Mouse (Mus musculus) intestine, embryonic 15.5 days (tissue): ENCODE measurements around the gene Fam210b. TPM values are rescaled to one million over a fixed set of nuclear protein-coding genes. Genes with fewer than 3 reads are reported as not detected.
A peak's percentile ranks its signal among the peaks of the same experiment; 100 is the strongest.

Experiments used
- ATAC-seq: fragments of 200-750 bp; cut with Nextera tagmentation; 2 replicates; pipeline ENCODE4 v1.8.0; 2017; ENCODE audit warnings: moderate TSS enrichment, moderate library complexity
- H3K27ac ChIP-seq: fragments of 300-500 bp; sonication (generic); 2 replicates; pipeline ENCODE4 v1.5.1; 2015; ENCODE audit warnings: mild to moderate bottlenecking, inconsistent platforms
- H3K27me3 ChIP-seq: fragments of 300-500 bp; sonication (generic); replicated peaks from 2 replicates; pipeline ENCODE4 v1.6.1; 2015; ENCODE audit warnings: inconsistent platforms
- H3K36me3 ChIP-seq: fragments of 300-500 bp; sonication (generic); 2 replicates; pipeline ENCODE4 v1.6.1; 2015; ENCODE audit warnings: inconsistent platforms
- H3K4me1 ChIP-seq: fragments of 300-500 bp; sonication (generic); replicated peaks from 2 replicates; pipeline ENCODE4 v1.6.1; 2015; ENCODE audit warnings: inconsistent platforms
- H3K4me2 ChIP-seq: fragments of 300-500 bp; sonication (generic); replicated peaks from 2 replicates; pipeline ENCODE4 v1.6.1; 2015; ENCODE audit warnings: mild to moderate bottlenecking, inconsistent platforms
- H3K4me3 ChIP-seq: fragments of 300-500 bp; sonication (generic); replicated peaks from 2 replicates; pipeline ENCODE4 v1.5.1; 2015; ENCODE audit warnings: inconsistent platforms
- H3K9ac ChIP-seq: fragments of 300-500 bp; sonication (generic); 2 replicates; pipeline ENCODE4 v1.6.1; 2015; ENCODE audit warnings: inconsistent platforms
- H3K9me3 ChIP-seq: fragments of 300-500 bp; sonication (generic); 2 replicates; pipeline ENCODE4 v1.6.1; 2016; ENCODE audit warnings: inconsistent platforms
- WGBS: fragments of 180-500 bp; shearing (Covaris S2); methylation state at CpG from one replicate; pipeline ENCODE4 v1.1.7; 2015; 5-methylcytosine and 5-hydroxymethylcytosine counted together
- polyA plus RNA-seq: library from polyadenylated mRNA; unstranded; fragments of >200 nt; fragmentation: Nextera tagmentation; extraction: Ambion mirVana; gene quantifications from 2 replicates; pipeline ENCODE4 v1.2.1, GENCODE M21; 2015

Gene Fam210b
- polyA plus RNA-seq, 1 experiment from 2014 or later, result 14.5 TPM

GRCm38 (mm10) chr2:172338206-172338942 lies 7.0 kb upstream of the Fam210b start:
- WGBS, result 87% methylated on average over 19 of the region's 19 CpGs

DNA sequence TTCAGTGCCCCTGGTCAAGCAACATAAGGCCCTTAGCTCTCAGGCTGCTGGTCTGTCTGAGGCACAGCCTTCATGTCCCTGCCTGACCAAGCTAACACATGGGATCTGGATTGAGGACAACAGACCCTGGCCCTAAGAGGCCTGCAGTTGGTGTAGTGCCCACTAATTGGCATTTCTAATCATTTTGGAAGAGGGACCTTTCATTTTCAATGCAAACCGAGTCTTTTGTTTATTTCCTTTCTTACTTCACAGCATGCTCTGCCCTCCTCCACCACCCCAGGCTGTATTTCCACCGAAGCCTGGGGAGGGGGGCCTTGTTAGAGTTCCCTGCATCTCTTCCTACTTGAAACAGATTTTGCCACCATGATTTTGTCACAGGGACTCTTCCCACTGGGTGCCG lies 4.4 kb upstream of the Fam210b start:
- Histone ChIP-seq H3K9me3 (no peaks in the 10 kb centered on the region), H3K4me1 (peaks cover 5% of the 10 kb centered on the region; the same call in 1 of the 2 replicates), H3K4me3 (no peak overlapping the region), H3K4me2 (no peak overlapping the region), H3K27ac (no peak overlapping the region), H3K9ac (no peak overlapping the region), H3K36me3 (no peaks in the 10 kb centered on the region), H3K27me3 (no peaks in the 10 kb centered on the region)
- WGBS, result 59% methylated on average over 3 of the region's 3 CpGs
- ATAC-seq, result no peak

More at GRCm38 (mm10) chr2:172338206-172338942, 7.0 kb upstream of the Fam210b start:
- Histone ChIP-seq H3K36me3 (no peaks in the 10 kb centered on the region), H3K9me3 (no peaks in the 10 kb centered on the region), H3K27me3 (no peaks in the 10 kb centered on the region), H3K27ac (no peak overlapping the region), H3K9ac (no peak overlapping the region), H3K4me2 (no peak overlapping the region), H3K4me3 (no peak overlapping the region), H3K4me1 (no peaks in the 10 kb centered on the region)
- no peak for ATAC-seq

GRCm38 (mm10) chr2:172341606-172342005 lies 3.8 kb upstream of the Fam210b start:
- Histone ChIP-seq H3K4me3 (no peak overlapping the region), H3K9me3 (no peaks in the 10 kb centered on the region), H3K9ac (no peak overlapping the region), H3K36me3 (no peaks in the 10 kb centered on the region), H3K27ac (no peak overlapping the region), H3K4me2 (no peak overlapping the region), H3K4me1 (peaks cover 9% of the 10 kb centered on the region; the same call in 1 of the 2 replicates), H3K27me3 (no peaks in the 10 kb centered on the region)
- WGBS, result 64% methylated on average over 5 of the region's 5 CpGs
- no peak for ATAC-seq

DNA sequence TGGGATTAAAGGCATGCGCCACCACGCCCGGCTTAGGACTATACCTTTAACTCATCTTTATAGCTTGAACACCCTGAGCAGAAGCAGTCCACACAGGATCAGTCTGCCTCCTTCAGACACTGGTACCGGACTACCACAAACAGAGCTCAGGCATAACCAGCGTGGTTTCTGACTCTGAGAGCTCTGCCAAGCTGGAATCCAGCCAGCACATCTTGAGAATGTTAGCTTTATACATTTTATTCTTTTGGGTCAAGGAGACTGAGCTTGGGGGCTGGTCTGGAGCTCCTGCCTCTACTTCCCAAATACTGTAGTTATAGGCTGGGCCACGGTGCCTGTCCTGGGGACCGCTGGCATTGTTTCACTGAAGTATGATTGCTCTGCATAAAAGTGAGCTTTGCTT lies 1.6 kb upstream of the Fam210b start:
- Histone ChIP-seq H3K4me2 (no peak overlapping the region), H3K4me1 (peaks cover 26% of the 10 kb centered on the region), H3K9me3 (no peaks in the 10 kb centered on the region), H3K27me3 (no peaks in the 10 kb centered on the region), H3K36me3 (no peaks in the 10 kb centered on the region), H3K9ac (no peak overlapping the region), H3K4me3 (no peak overlapping the region), H3K27ac (no peak overlapping the region)
- no peak for ATAC-seq
- WGBS, result 87% methylated on average over 7 of the region's 7 CpGs

GRCm38 (mm10) chr2:172344669-172345068 lies 696 bp upstream of the Fam210b start:
- H3K4me3 ChIP-seq, result peak overlapping the region; percentile 64; the same call in 1 of the 2 replicates
- H3K27me3 ChIP-seq, result no peaks in the 10 kb centered on the region
- 0 out of 2 replicates have a peak overlapping the region, but pooled peaks have one; percentile 40 for H3K27ac ChIP-seq
- peak overlapping the region; percentile 96 for H3K4me2 ChIP-seq
- H3K36me3 ChIP-seq, result no peaks in the 10 kb centered on the region
- ATAC-seq, result peak; percentile 3
- H3K9ac ChIP-seq, result no peak overlapping the region
- WGBS, result 34% methylated on average over 5 of the region's 5 CpGs
- H3K9me3 ChIP-seq, result no peaks in the 10 kb centered on the region
- peaks cover 29% of the 10 kb centered on the region for H3K4me1 ChIP-seq

DNA sequence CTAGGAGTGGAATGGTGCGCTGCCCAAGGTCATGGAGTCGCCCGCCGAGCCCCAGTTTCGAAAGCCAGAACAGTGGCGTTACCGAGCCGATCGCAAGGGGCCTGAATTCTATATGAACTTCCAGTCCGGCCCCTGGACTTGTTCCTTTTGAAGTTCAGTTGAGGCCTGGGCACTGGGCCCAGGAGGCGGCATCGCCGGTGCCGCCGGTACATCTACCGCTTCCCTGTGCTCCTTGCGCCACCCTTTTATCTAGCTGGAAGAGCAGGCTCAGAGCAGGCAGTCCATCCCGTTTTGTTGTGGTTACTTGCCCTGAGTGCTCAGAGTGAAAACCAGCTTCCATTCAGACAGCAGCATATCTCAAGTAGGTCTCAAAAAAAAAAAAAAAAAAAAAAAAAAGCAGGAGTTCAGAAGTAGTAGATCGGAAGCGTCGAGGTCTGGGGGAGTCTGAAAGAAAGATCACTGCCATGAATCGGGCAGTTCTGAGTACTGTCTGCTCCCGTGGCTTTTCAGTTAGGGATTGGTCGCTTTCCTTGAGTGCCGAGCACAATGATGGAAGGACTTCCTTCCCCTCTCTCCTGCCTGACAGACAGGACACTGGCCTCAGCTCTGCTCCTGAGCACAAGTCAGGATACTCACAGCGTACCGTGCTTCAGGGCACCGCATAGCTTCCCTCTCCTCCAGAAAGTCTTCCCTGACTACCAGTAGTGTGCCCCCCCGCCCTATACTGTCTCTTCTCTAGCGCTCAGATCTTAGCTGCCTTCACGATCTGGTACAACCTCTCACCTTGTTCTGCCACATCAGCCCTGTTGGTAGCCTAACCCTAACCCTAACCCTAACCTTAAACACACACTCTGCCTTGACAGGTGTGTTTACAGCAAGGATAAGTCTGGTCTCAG lies 917 bp downstream of the Fam210b start:
- WGBS, result 14% methylated on average over 31 of the region's 31 CpGs
- no peaks in the 10 kb centered on the region for H3K27me3 ChIP-seq
- H3K9ac ChIP-seq, result peak overlapping the region; percentile 66
- H3K27ac ChIP-seq, result no peak overlapping the region
- H3K9me3 ChIP-seq, result no peaks in the 10 kb centered on the region
- peak overlapping the region; percentile 96 for H3K4me2 ChIP-seq
- H3K4me3 ChIP-seq, result peak overlapping the region; percentile 64
- no peaks in the 10 kb centered on the region for H3K36me3 ChIP-seq
- peak; percentile 6 for ATAC-seq
- peaks cover 29% of the 10 kb centered on the region for H3K4me1 ChIP-seq

DNA sequence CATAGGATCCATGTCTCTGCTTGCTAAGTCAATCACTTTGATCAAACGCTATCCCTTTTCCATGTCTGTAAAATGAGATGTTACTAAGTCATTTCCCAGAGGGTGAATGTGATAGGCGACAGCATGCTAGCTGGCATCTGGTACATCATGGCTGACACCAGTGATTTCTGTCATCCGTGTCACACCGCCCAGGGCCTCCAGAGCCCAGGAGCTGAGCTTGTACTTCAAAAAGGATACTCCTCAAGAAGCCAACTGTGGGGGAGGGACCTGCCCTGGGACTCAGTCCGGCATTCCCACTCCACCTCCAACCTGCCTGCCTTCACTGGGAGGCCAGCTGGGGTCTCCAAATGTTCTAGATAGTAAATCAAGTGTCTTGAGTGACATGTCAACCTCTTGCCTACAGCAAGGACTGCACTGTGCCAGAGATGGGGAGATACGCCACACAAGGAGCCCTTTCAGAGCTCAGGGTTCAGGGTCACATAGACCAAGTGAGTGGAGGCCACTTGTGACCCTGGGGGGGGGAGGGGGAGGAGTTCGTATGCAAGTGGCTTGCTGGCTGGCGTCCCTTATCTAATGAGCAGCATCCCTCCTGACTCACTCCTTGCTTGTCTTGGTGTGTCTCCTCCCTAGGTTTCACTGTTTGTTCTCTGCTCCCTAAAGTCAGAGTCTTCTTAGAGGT lies 1.7 kb downstream of the Fam210b start:
- H3K4me3 ChIP-seq, result peak overlapping the region; percentile 64; the same call in 1 of the 2 replicates
- 63% methylated on average over 8 of the region's 8 CpGs for WGBS
- H3K36me3 ChIP-seq, result no peaks in the 10 kb centered on the region
- H3K9me3 ChIP-seq, result no peaks in the 10 kb centered on the region
- no peak overlapping the region for H3K9ac ChIP-seq
- H3K4me2 ChIP-seq, result peak overlapping the region; percentile 96
- no peak for ATAC-seq
- H3K27ac ChIP-seq, result no peak overlapping the region
- no peaks in the 10 kb centered on the region for H3K27me3 ChIP-seq
- peaks cover 29% of the 10 kb centered on the region for H3K4me1 ChIP-seq

- no peak for ATAC-seq
- Histone ChIP-seq H3K27me3 (no peaks in the 10 kb centered on the region), H3K36me3 (no peaks in the 10 kb centered on the region), H3K4me1 (peaks cover 29% of the 10 kb centered on the region), H3K9me3 (no peaks in the 10 kb centered on the region), H3K27ac (peak overlapping the region; percentile 66), H3K4me2 (no peak overlapping the region), H3K9ac (no peak overlapping the region), H3K4me3 (no peak overlapping the region)
- 17% methylated on average over 3 of the region's 3 CpGs for WGBS
Measured at GRCm38 (mm10) chr2:172348297-172348950, 3.1 kb downstream of the Fam210b start.

DNA sequence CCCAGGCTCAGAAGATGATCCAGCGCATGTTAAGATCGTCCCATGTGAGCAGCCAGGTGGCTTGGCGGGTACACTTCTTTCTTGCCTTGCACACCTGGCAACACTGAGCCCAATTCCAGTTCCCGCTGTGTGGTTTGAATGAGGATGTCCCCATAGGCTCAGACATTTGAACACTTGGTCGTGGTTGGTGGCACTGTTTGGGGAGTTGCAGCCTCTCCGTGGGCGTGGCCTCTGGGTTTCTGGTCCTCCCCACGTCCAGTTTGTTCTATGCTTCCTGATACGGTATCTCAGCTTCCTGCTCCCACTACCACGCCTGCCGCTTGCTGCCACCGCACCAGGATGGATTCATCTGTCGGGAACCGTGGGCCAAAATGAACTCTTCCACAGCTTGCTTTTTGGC lies 4.4 kb downstream of the Fam210b start:
- Histone ChIP-seq H3K36me3 (no peaks in the 10 kb centered on the region), H3K27me3 (no peaks in the 10 kb centered on the region), H3K9ac (no peak overlapping the region), H3K9me3 (no peaks in the 10 kb centered on the region), H3K27ac (no peak overlapping the region), H3K4me3 (no peak overlapping the region), H3K4me2 (no peak overlapping the region), H3K4me1 (peaks cover 27% of the 10 kb centered on the region)
- no peak for ATAC-seq
- WGBS, result 80% methylated on average over 14 of the region's 14 CpGs

DNA sequence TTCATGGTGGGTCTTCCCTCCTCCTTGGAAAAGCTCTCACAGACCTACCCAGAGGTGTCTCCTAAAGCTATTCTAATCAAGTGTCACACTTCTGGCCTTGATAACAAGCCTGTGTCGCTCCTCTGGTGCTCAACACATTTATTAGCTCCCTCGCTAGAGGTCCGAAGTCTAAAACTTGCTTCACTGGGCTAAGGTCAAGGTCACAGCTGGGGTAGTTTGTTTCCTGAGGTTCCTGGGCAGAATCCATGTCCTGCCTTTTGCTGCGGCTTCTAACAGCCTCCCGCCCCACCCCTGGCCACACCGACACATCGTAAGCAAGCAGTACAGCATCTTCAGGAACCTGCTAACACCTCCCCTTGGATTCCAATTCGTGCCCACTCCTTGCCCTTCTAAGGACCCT lies 5.4 kb downstream of the Fam210b start:
- Histone ChIP-seq H3K4me1 (peaks cover 24% of the 10 kb centered on the region), H3K9ac (no peak overlapping the region), H3K27me3 (no peaks in the 10 kb centered on the region), H3K4me3 (no peak overlapping the region), H3K4me2 (no peak overlapping the region), H3K36me3 (peaks cover 4% of the 10 kb centered on the region), H3K9me3 (no peaks in the 10 kb centered on the region), H3K27ac (no peak overlapping the region)
- WGBS, result 65% methylated on average over 8 of the region's 8 CpGs
- no peak for ATAC-seq

- no peak overlapping the region for H3K27ac ChIP-seq
- no peak overlapping the region for H3K4me2 ChIP-seq
- H3K9me3 ChIP-seq, result no peaks in the 10 kb centered on the region
- no peak overlapping the region for H3K4me3 ChIP-seq
- H3K9ac ChIP-seq, result no peak overlapping the region
- ATAC-seq, result no peak
- WGBS, result 87% methylated on average over 9 of the region's 9 CpGs
- H3K36me3 ChIP-seq, result peaks cover 27% of the 10 kb centered on the region
- no peaks in the 10 kb centered on the region for H3K27me3 ChIP-seq
- peaks cover 9% of the 10 kb centered on the region; the same call in 1 of the 2 replicates for H3K4me1 ChIP-seq
Measured at GRCm38 (mm10) chr2:172353218-172353617, 7.9 kb downstream of the Fam210b start.
